ENCODE assay signal across 17 mouse cellular contexts in the genomic region with DNA sequence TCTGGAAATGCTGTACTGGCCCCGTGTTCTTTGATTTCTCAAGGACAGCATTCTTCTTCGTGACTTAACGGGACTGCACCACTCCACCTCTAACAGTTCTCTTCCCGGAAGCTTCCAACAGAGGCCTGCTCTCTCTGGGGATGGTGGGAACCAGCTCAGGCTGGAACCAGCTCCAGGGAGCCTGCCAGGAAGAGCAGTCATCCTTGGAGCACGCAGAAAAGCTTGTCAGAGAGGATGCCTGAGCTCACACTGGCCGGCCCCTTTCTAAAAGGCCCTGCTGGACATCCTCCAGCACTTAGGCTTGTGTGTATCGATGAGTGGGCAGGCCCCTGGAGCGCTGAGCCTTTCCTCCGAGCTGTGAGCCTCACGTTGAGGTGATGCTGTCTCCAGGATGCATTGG. TPM values are rescaled to one million over a fixed set of nuclear protein-coding genes. Genes with fewer than 3 reads are reported as not detected.
DNase-seq lines count a peak whose midpoint lies in the region; ATAC-seq lines count a peak whose summit lies in the region.
"Had no signal": no experiment of that assay in that cellular context is flagged by ENCODE, and none has a peak within 500 bp of the region (broad histone marks: within the 10 kb centered on the region; RNA-seq: fewer than 3 reads in every experiment).

No protein-coding gene starts in this region.

- ATAC-seq in heart, embryonic 11.5 days (replicated peaks; ENCODE audit: insufficient number of reproducible peaks, low FRiP score, low TSS enrichment) = no peak
- ATAC-seq: forebrain, embryonic 14.5 days; liver, postnatal 0 days; midbrain, embryonic 16.5 days had no signal

- no peaks in the 10 kb centered on the region for H3K27me3 ChIP-seq in heart, embryonic 11.5 days (ENCODE audit: control insufficient read depth, insufficient read depth, low read length)
- H3K27me3 ChIP-seq: CH12.LX; embryonic facial prominence, embryonic 13.5 days; limb, embryonic 12.5 days had no signal

- H3K4me3 ChIP-seq in heart, embryonic 11.5 days (ENCODE audit: low read depth, low read length) = no peak overlapping the region
- H3K4me3 ChIP-seq: embryonic facial prominence, embryonic 13.5 days; heart, adult 2 months; limb, embryonic 12.5 days had no signal

- H3K9me3 ChIP-seq in heart, embryonic 11.5 days (replicated peaks; ENCODE audit: control insufficient read depth, low read length) = peaks cover 2% of the 10 kb centered on the region; the same call in 1 of the 2 replicates
- H3K9me3 ChIP-seq: embryonic facial prominence, embryonic 13.5 days had no signal

- WGBS in heart, embryonic 11.5 days (ENCODE audit: insufficient replicate concordance) = 88% methylated on average over 10 of the region's 10 CpGs

- no peak overlapping the region for H3K9ac ChIP-seq in heart, embryonic 11.5 days (ENCODE audit: low read depth, low read length)
- H3K9ac ChIP-seq: embryonic facial prominence, embryonic 13.5 days; limb, embryonic 12.5 days; liver, postnatal 0 days had no signal

- no peak overlapping the region for H3K27ac ChIP-seq in heart, embryonic 11.5 days (ENCODE audit: low read depth, low read length)
- H3K27ac ChIP-seq: embryonic facial prominence, embryonic 13.5 days; heart, adult 2 months; limb, embryonic 12.5 days; stomach, postnatal 0 days had no signal

- peaks cover 17% of the 10 kb centered on the region for H3K36me3 ChIP-seq in heart, embryonic 11.5 days (ENCODE audit: control insufficient read depth, insufficient read depth, low read length)

- peak; percentile 33 to 62 for DNase-seq in heart, adult 18-20 months
- peak; percentile 69 for DNase-seq in ZHBTc4 (ENCODE audit: low read depth, low spot score)
- peak; percentile 26 for DNase-seq in fibroblast of lung, adult 2 months (ENCODE audit: low read depth)
- DNase-seq in heart, postnatal 4 days = peak; percentile 52
- DNase-seq in right cerebral cortex, postnatal 36 days (ENCODE audit: low spot score in 2 of 2) = no peak
- DNase-seq in layer of hippocampus, adult 9-10 months (ENCODE audit: low spot score) = no peak
- DNase-seq: kidney, postnatal 14 days; layer of hippocampus, postnatal 36 days; liver, postnatal 0 days had no signal

- no peaks in the 10 kb centered on the region for H3K4me1 ChIP-seq in heart, embryonic 11.5 days (ENCODE audit: control insufficient read depth, insufficient read depth, low read length)
- H3K4me1 ChIP-seq: embryonic facial prominence, embryonic 13.5 days had no signal

- H3K4me2 ChIP-seq in heart, embryonic 11.5 days = no peak overlapping the region
- H3K4me2 ChIP-seq: embryonic facial prominence, embryonic 13.5 days; limb, embryonic 12.5 days had no signal

RNA-seq across cellular contexts. Expression of a gene that starts 20.6 kb away (rescaled TPM):
- 1 to 10 TPM; 4.1 to 4.6 TPM for total RNA-seq in heart, adult 18-20 months (2021)
- 8.0 and 8.3 TPM in 2 replicates for polyA plus RNA-seq in heart, embryonic 11.5 days (2014; fragmentation: Nextera tagmentation; extraction: Ambion mirVana)
- total RNA-seq in heart, postnatal 4 days (2021) = 1 to 10 TPM; 5.3 to 6.8 TPM

RNA-seq across cellular contexts. Expression of a gene that starts 37.4 kb away (rescaled TPM):
- 10 to 100 TPM; 16.9 to 20.0 TPM for total RNA-seq in heart, adult 18-20 months (2021)
- polyA plus RNA-seq in heart, embryonic 11.5 days (2014; fragmentation: Nextera tagmentation; extraction: Ambion mirVana) = 55.7 and 57.1 TPM in 2 replicates
- 10 to 100 TPM; 24.4 to 26.8 TPM for total RNA-seq in heart, postnatal 4 days (2021)

RNA-seq across cellular contexts. Expression of a gene that starts 46.3 kb away (rescaled TPM):
- total RNA-seq in heart, adult 18-20 months (2021) = 10 to 100 TPM; 30.6 to 35.8 TPM
- 37.6 and 39.7 TPM in 2 replicates for polyA plus RNA-seq in heart, embryonic 11.5 days (2014; fragmentation: Nextera tagmentation; extraction: Ambion mirVana)
- 10 to 100 TPM; 60.6 to 60.8 TPM for total RNA-seq in heart, postnatal 4 days (2021)

RNA-seq across cellular contexts. Expression of a gene that starts 47.2 kb away (rescaled TPM):
- 10 to 100 TPM; 20.7 to 26.7 TPM for total RNA-seq in heart, adult 18-20 months (2021)
- 28.9 and 30.6 TPM in 2 replicates for polyA plus RNA-seq in heart, embryonic 11.5 days (2014; fragmentation: Nextera tagmentation; extraction: Ambion mirVana)
- 10 to 100 TPM; 38.8 to 49.5 TPM for total RNA-seq in heart, postnatal 4 days (2021)

Comparison
In these comparisons a context has a peak if more than half of its experiments do, and no peak if none do; other contexts are left out.
1. DNase-seq: peak in heart, adult 18-20 months (2 of 2), ZHBTc4 (single experiment), fibroblast of lung, adult 2 months (single experiment) and heart, postnatal 4 days (single experiment); none in right cerebral cortex, postnatal 36 days (0 of 2) and layer of hippocampus, adult 9-10 months (single experiment).